Mouse (Mus musculus): Measurements from ENCODE around the gene Fam76a.
A peak's percentile ranks its signal among the peaks of the same experiment; 100 is the strongest.

Fam76a gene

DNA sequence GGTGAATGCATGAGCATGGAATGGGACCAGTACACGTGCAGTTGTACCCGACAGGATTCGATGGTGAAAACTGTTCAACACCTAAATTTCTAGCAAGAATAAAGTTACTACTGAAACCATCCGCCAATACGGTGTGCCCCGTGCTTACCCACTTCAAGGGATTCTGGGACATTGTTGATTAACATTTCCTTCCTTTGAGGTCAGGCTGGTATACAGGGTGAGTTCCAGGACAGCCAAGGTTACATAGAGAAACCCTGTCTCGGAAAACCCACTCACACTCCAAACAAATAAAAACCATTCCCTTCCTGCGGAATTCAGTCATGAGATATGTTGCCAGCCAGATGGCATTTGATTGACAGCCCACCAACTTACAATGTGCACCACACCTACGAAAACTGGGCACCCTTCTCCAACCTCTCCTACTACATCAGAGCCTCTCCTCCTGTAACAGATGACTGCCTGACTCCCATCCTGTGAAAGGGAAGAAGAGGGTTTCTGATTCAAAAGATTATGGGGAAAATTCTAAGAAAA is 37.4 kb downstream of the Fam76a start:
- no peak for DNase-seq (ENCODE audit: low read depth, low spot score)

DNA sequence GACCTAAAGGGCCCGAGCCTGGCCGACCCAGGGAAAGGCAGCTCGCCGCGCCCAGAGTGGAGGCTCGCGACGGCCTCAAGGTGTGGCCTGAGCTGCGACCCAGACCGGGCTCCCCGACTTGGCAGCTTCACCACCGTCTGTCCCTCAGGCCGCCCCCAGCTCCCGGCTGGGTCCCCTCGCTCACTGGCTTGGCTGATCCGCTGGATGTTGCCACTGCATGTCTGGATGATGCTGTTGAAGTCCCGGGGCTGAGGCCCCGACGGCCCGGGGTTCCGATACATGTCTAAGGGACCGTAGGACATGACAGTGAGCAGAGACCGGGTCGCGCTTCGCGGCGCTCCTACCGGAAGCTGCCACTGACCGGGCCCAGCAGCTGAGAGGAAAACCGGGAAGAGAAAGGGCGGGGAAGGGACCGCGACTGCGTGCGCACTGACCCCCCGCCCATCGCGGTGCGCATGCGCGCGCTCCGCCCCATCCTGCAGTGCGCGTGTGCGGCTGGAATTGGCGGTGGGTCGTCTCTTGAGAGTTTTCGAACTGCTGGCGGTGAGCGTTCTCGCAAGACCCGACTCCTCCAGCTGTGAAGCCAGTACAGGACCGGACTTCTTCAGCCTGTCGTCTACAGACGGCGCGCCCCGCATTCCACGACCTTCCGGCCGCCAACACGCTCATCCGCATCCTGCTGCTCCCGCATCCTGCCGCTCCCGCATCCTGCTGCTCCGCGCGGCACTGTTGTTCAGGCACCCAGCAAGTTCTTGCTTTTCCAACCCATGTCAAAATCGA is 38.1 kb downstream of the Fam76a start, which contains the start of gene Stx12:
Stx12 (minus strand) TSS at position 446 of the 780 bp plus-strand sequence.
- peak; percentile 86 for DNase-seq (ENCODE audit: low read depth, low spot score)

DNA sequence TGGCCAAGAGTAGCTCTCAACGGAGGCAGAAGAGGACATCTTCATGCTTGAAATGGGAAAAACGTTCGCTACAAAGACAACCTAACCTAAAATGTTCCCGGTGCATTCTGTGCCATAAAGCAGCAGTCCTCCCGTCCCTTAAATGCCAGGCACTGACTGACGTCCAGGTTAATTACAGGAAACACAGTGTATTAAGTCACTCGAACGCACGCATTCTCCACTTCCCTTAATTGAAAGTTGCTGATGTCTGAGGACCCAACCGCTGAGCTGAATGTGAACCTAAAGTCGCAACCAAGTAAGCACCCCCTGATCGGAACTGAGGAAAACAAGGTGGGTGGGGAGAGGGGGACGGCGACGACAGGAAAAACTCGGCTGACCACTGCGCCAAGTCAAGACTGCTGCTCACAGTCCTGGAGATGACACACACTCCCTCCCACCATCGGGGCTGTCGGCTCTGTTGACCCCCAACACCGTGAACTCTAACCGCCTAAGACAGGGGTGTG is 38.7 kb downstream of the Fam76a start:
- DNase-seq (ENCODE audit: low read depth, low spot score) = no peak

DNA sequence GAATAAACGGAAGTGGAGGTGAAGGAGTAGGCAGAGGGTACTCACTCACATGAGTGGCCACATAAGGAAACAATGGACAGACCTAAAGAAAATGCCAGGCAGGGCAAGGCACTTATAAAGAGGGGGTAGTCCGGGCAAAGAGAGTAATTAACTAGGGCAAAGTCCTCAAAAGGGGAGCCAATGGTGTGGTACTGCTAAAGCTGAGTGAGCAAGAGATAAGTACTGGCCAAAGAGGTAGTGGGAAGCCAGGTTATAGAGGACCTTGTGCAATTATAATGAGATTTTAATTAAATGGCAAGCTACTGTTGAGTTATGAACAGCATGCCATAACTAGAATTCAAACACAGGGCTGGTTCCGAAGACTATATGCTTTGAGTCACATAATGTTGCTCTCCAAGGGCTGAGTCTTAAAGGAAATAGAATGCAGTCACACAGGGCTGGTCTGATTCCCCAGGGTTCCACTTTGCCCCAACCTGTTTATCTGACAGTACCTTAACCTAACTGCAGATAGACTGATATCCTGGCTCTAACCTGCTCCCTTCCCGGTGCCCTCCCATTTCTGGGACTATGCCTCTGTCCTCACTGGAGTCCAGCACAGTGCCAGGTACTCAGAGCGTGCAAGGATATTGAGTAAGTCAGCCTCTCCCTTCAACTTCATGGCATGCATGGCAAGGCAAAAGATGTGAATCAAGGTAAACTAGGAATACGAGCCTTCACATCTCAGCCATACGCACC is 47.8 kb downstream of the Fam76a start:
- no peak for DNase-seq (ENCODE audit: low read depth, low spot score)

DNA sequence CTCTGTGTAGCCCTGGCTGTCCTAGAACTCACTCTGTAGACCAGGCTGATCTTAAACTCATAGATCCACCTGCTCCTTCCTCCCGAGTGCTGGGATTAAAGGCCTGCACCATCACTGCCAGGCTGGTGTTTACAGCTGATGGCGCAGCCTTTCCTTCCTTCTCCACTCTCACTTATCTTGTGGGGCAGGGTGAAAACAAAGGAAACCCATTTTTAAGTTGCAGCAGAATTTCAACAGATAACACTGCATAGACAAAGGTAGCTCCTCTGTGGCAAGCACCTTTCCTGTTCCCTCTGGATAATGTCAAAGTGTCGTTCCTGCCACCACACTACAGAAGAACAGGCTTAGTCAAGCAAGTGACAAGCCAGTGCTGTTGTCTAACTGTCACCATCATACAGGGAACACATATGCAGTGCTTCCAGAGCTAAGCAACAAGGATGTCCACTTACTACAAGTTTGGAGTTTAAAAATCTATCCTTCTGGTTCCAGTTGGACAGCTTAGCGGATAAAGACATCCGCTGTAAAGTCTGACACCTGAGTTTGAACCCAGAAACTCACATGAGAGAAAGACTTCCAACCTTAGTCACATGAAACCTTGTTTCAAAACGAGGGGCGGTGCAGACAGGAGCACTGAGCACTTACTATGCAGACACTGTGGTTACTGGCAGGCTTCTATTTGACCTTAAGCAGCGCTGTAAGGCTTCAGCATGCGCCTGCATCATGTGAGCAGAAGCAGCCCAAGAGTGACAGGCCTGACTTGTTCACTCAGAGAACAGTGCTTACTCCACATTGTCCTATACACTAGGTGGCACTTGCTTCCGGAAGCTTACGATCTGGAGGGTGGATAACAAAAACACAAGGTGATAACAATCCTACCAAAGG is 48.6 kb downstream of the Fam76a start:
- no peak for DNase-seq (ENCODE audit: low read depth, low spot score)

DNA sequence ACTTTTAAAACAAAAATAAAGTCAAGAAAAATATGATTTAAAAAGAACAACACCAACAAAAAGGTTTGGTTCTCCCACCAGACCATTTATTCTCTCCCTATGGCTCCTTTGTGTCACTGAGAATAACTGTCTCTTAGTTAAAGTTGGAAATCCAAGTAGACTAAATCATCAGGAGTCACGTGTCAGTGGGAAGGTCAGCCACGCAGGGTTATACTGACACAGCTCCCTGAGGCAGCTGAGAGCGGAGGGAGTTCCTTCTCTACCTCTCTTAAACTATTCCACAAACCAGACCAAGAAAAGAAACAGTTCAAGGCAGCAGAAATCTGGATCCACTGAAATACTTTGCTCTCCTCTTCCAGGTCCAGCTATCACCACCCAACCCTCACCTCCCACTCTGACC is 51.2 kb downstream of the Fam76a start:
- DNase-seq (ENCODE audit: low read depth, low spot score) = no peak

DNA sequence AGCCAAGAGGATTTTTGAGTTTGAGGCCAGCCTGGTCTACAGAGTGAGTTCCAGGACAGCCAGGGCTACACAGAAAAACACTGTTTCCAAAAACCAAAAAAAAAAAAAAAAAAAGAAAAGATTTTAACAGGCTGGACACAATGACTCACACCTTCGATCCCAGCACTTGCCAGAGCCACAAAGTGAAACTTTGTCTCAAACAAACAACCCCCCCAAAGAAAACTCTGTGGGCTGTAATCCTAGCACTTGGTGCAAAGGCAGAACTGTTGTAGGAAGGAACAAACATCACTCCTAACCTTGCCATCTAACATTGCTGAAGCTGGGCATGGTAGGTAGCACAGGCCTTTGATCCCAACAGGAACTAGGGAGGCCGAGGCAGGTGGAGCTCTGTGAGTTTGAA is 57.5 kb downstream of the Fam76a start:
- DNase-seq (ENCODE audit: low read depth, low spot score) = no peak

DNA sequence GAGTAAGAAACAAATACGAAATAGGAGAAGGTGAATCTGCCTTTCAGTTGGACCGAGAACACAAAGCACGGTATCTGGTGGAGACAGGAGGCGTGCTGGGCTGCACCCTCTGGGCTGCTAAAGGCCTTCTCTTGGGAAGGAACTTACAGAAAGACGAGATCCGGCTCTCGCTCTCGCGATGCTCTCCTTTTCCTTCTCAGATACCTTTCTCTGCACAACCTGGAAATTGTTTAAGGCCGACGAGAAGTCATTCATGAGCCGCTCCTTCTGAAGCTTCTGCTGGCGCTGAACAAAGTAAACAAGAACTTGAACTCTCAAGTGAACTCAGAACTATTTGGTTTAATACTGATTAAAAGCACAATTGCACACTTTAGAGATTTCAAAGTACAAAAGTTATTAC is 59.3 kb downstream of the Fam76a start:
- no peak for DNase-seq (ENCODE audit: low read depth, low spot score)

DNA sequence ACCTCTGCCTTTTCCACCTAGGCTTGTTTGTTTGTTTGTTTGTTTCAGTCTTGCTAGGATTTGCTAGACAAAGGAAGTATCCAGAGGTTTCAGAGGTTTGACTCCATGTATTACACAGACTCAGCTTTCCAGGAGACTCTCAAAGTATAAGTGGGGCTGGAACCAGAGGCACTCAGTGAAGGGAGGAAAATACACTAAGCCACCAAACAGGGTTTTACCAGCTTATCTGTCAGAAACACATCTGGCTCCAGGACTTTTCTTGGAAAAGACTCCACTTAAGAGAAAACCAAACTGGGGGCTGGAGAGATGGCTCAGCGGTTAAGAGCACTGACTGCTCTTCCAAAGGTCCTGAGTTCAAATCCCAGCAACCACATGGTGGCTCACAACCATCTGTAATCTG is 61.5 kb downstream of the Fam76a start:
- DNase-seq (ENCODE audit: low read depth, low spot score) = no peak
